ENCODE assay signal across 9 mouse cellular contexts in the genomic region with DNA sequence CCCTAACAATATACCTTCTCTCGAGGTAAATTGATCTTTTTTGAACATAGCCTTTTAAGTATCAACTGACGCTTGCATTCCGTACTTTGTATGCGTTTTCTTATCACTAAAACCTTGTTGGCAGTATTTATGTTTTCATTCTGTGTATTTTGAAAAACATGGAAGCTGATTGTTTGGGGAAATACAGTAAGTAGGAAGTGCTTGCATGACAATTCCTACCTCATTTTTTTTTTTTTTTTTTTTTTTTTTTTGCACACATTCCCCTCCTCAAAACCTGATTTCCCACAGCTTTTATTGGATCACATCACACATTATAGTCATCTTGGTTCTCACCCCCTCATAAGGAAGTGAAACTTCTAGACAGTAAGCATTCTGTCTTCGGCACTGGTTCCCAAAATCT. TPM values are rescaled to one million over a fixed set of nuclear protein-coding genes. Genes with fewer than 3 reads are reported as not detected.
DNase-seq lines count a peak whose midpoint lies in the region; ATAC-seq and TF ChIP-seq lines count a peak whose summit lies in the region.
"Had no signal": no experiment of that assay in that cellular context is flagged by ENCODE, and none has a peak within 500 bp of the region (broad histone marks: within the 10 kb centered on the region; RNA-seq: fewer than 3 reads in every experiment).

No protein-coding gene starts in this region.

- no peak for DNase-seq in heart, postnatal 25 days (ENCODE audit: low spot score)
- DNase-seq in MEL (ENCODE audit: low read depth, low spot score), result no peak
- DNase-seq in hindbrain, postnatal 0 days (ENCODE audit: low spot score), result no peak
- DNase-seq in urinary bladder, postnatal 25 days (ENCODE audit: low spot score), result no peak
- DNase-seq in left cerebral cortex, postnatal 14 days (ENCODE audit: low spot score in 2 of 2), result no peak
- DNase-seq: kidney, adult 8-10 months had no signal

- peak overlapping the region in 1 of 2 experiments; percentile 95; a peak in 2 of 4 replicates for H3K4me3 ChIP-seq in heart, embryonic 14.5 days (ENCODE audit: control insufficient read depth in 1 of 2, insufficient read depth in 1 of 2, low read depth in 1 of 2, low read length in 2 of 2)
- peak overlapping the region; percentile 68 to 93; a peak in 3 of 4 replicates for H3K4me3 ChIP-seq in MEL (ENCODE audit: control insufficient read depth in 1 of 2, insufficient read depth in 1 of 2, low read depth in 2 of 2, low read length in 2 of 2)
- peak overlapping the region; percentile 88 for H3K4me3 ChIP-seq in hindbrain, postnatal 0 days (ENCODE audit: low read length)
- peak overlapping the region; percentile 95 for H3K4me3 ChIP-seq in midbrain, embryonic 13.5 days (replicated peaks)

- whole genome bisulfite sequencing in heart, embryonic 14.5 days, result 85% methylated on average over 5 of the region's 5 CpGs
- WGBS in hindbrain, postnatal 0 days, result 92% methylated on average over 5 of the region's 5 CpGs
- 90% methylated on average over 5 of the region's 5 CpGs for WGBS in midbrain, embryonic 13.5 days

- H3K27ac ChIP-seq in heart, embryonic 14.5 days (replicated peaks in 1 of 2; ENCODE audit: control insufficient read depth in 1 of 2, insufficient read depth in 1 of 2, low read depth in 2 of 2, low read length in 2 of 2), result no peak overlapping the region
- H3K27ac ChIP-seq in MEL (ENCODE audit: control insufficient read depth, low read depth, low read length), result no peak overlapping the region
- H3K27ac ChIP-seq in hindbrain, postnatal 0 days, result no peak overlapping the region
- H3K27ac ChIP-seq in midbrain, embryonic 13.5 days, result no peak overlapping the region

- no peak for TF ChIP-seq POLR2A in MEL (IDR thresholded peaks at IDR 0.05; ENCODE audit: control insufficient read depth in 1 of 2, insufficient read depth in 1 of 2, low read depth in 1 of 2, low read length in 2 of 2, poor library complexity in 1 of 2)

- TF ChIP-seq CTCF in MEL (IDR thresholded peaks at IDR 0.05 in 2 of 3, conservative IDR thresholded peaks at IDR 0.05 in 1 of 3; ENCODE audit: control insufficient read depth in 1 of 3, insufficient read depth in 1 of 3, low read depth in 2 of 3, low read length in 3 of 3, poor library complexity in 1 of 3, severe bottlenecking in 1 of 3), result no peak
- TF ChIP-seq CTCF in hindbrain, postnatal 0 days (IDR thresholded peaks at IDR 0.05; ENCODE audit: low read depth), result no peak

- H3K27me3 ChIP-seq in heart, embryonic 14.5 days (ENCODE audit: control insufficient read depth, insufficient read depth, low read length), result no peaks in the 10 kb centered on the region
- H3K27me3 ChIP-seq in MEL (ENCODE audit: control insufficient read depth in 1 of 2, insufficient read depth in 2 of 2, low read length in 2 of 2), result no peaks in the 10 kb centered on the region; a peak in 2 of 4 replicates
- H3K27me3 ChIP-seq in hindbrain, postnatal 0 days (ENCODE audit: insufficient read depth, low read length), result no peaks in the 10 kb centered on the region
- no peaks in the 10 kb centered on the region for H3K27me3 ChIP-seq in midbrain, embryonic 13.5 days

- no peak for TF ChIP-seq RAD21 in MEL (IDR thresholded peaks at IDR 0.05; ENCODE audit: low read depth, low read length)

- H3K36me3 ChIP-seq in heart, embryonic 14.5 days (ENCODE audit: control insufficient read depth, insufficient read depth, low read length), result peaks cover 35% of the 10 kb centered on the region
- H3K36me3 ChIP-seq in MEL (ENCODE audit: control insufficient read depth in 1 of 2, insufficient read depth in 2 of 2, low read length in 2 of 2), result peaks cover 14 to 36% of the 10 kb centered on the region in 2 experiments; a peak in 3 of 4 replicates
- peaks cover 6% of the 10 kb centered on the region; the same call in 1 of the 2 replicates for H3K36me3 ChIP-seq in hindbrain, postnatal 0 days (ENCODE audit: insufficient read depth, low read length)
- peaks cover 15% of the 10 kb centered on the region for H3K36me3 ChIP-seq in midbrain, embryonic 13.5 days

- intact Hi-C loops in heart, postnatal 25 days (cut with DNase I), result loop anchor here (2.0 to 10.0 kb wide), 4 partner anchors 29 to 457 kb away; a partner anchor contains a TSS
- intact Hi-C loops in left cerebral cortex, postnatal 14 days (cut with DNase I), result no loop called here

- H3K9ac ChIP-seq in heart, embryonic 14.5 days (ENCODE audit: low read length), result peak overlapping the region; percentile 88; the same call in 1 of the 2 replicates
- peak overlapping the region; percentile 77 for H3K9ac ChIP-seq in MEL (ENCODE audit: control insufficient read depth, low read depth, low read length, poor library complexity, severe bottlenecking)
- peak overlapping the region; percentile 80 for H3K9ac ChIP-seq in hindbrain, postnatal 0 days (replicated peaks; ENCODE audit: low read length)
- H3K9ac ChIP-seq in midbrain, embryonic 13.5 days (replicated peaks), result no peak overlapping the region

- peak overlapping the region; percentile 96 for H3K4me2 ChIP-seq in heart, embryonic 14.5 days (ENCODE audit: low read length)
- H3K4me2 ChIP-seq in hindbrain, postnatal 0 days (ENCODE audit: low read depth, low read length), result peak overlapping the region; percentile 98
- peak overlapping the region; percentile 98 for H3K4me2 ChIP-seq in midbrain, embryonic 13.5 days (replicated peaks)

- TF ChIP-seq EP300 in MEL (IDR thresholded peaks at IDR 0.05; ENCODE audit: low read depth in 1 of 2, low read length in 2 of 2), result no peak

- no peak for ATAC-seq in heart, embryonic 14.5 days (ENCODE audit: insufficient number of reproducible peaks, insufficient read depth, low FRiP score, low read depth)
- no peak for ATAC-seq in hindbrain, postnatal 0 days
- ATAC-seq in midbrain, embryonic 13.5 days, result no peak
- ATAC-seq in CD4-positive, CD25-positive, alpha-beta regulatory T cell, adult 4 months, result no peak

- peaks cover 2 to 17% of the 10 kb centered on the region in 2 experiments; a peak in 2 of 4 replicates for H3K4me1 ChIP-seq in heart, embryonic 14.5 days (ENCODE audit: control insufficient read depth in 2 of 2, insufficient read depth in 2 of 2, low read length in 2 of 2)
- peaks cover 5 to 10% of the 10 kb centered on the region in 2 experiments; a peak in 3 of 4 replicates for H3K4me1 ChIP-seq in MEL (ENCODE audit: control insufficient read depth in 1 of 2, insufficient read depth in 2 of 2, low read length in 2 of 2)
- peaks cover 3% of the 10 kb centered on the region; the same call in 1 of the 2 replicates for H3K4me1 ChIP-seq in hindbrain, postnatal 0 days (ENCODE audit: insufficient read depth, low read length)
- H3K4me1 ChIP-seq in midbrain, embryonic 13.5 days (replicated peaks), result peaks cover 23% of the 10 kb centered on the region

- H3K79me2 ChIP-seq in MEL (ENCODE audit: control insufficient read depth, insufficient read depth, low read length, poor library complexity), result peaks cover 9% of the 10 kb centered on the region

- H3K9me3 ChIP-seq in heart, embryonic 14.5 days (ENCODE audit: control insufficient read depth, low read length), result no peaks in the 10 kb centered on the region
- H3K9me3 ChIP-seq in MEL (replicated peaks; ENCODE audit: insufficient read depth, low read length), result no peaks in the 10 kb centered on the region
- no peaks in the 10 kb centered on the region for H3K9me3 ChIP-seq in hindbrain, postnatal 0 days (ENCODE audit: low read length)
- no peaks in the 10 kb centered on the region for H3K9me3 ChIP-seq in midbrain, embryonic 13.5 days

TF ChIP-seq in MEL, 35 proteins besides CTCF, POLR2A, EP300 and RAD21:
- TF ChIP-seq ELF1 (IDR thresholded peaks at IDR 0.05; ENCODE audit: low read depth, low read length) (no peak), TAL1 (IDR thresholded peaks at IDR 0.05; ENCODE audit: low read length) (no peak), ZNF384 (IDR thresholded peaks at IDR 0.05; ENCODE audit: low read depth, low read length) (peak; percentile 51; the same call in 1 of the 2 replicates)

RNA-seq across cellular contexts. Expression of a gene that starts 1.1 kb away (rescaled TPM):
- polyA plus RNA-seq in heart, embryonic 14.5 days (2014; fragmentation: Nextera tagmentation; extraction: Ambion mirVana), result 2.6 and 3.2 TPM in 2 replicates
- 1 to 10 TPM; 1.0 to 1.1 TPM for total RNA-seq in heart, postnatal 25 days (2021)
- 0.75 and 1.1 TPM in 2 replicates for total RNA-seq in MEL (2012; rRNA removed)
- 1 to 10 TPM in 1 of 2 experiments, not detected in 1; 1.4 TPM for polyA plus RNA-seq in MEL (2012; ENCODE audit: insufficient read depth in 1 of 2, insufficient read length in 2 of 2, low read depth in 1 of 2, low replicate concordance in 2 of 2, missing spikeins in 1 of 2)
- total RNA-seq in hindbrain, postnatal 0 days (2014; rRNA removed), result 22.8 and 24.8 TPM in 2 replicates
- 20.6 and 20.8 TPM in 2 replicates for polyA plus RNA-seq in hindbrain, postnatal 0 days (2015; fragmentation: Nextera tagmentation; extraction: Ambion mirVana)
- polyA plus RNA-seq in midbrain, embryonic 13.5 days (2015; fragmentation: Nextera tagmentation; extraction: Ambion mirVana), result 17.9 and 20.3 TPM in 2 replicates
- polyA plus RNA-seq in CD4-positive, CD25-positive, alpha-beta regulatory T cell, adult 4 months (2017; shearing (Covaris generic)), result under 1 TPM in 1 of 2 experiments, not detected in 1; 0.16 TPM
- 10 to 100 TPM; 20.0 to 21.9 TPM for total RNA-seq in left cerebral cortex, postnatal 14 days (2021)

RNA-seq across cellular contexts. Expression of a gene that starts 31.7 kb away (rescaled TPM):
- polyA plus RNA-seq in heart, embryonic 14.5 days (2014; fragmentation: Nextera tagmentation; extraction: Ambion mirVana), result 12.8 and 14.0 TPM in 2 replicates
- 10 to 100 TPM; 23.0 to 28.2 TPM for total RNA-seq in heart, postnatal 25 days (2021)
- 24.7 and 25.6 TPM in 2 replicates for total RNA-seq in MEL (2012; rRNA removed)
- 10 to 100 TPM; 34.0 to 60.3 TPM for polyA plus RNA-seq in MEL (2012; ENCODE audit: insufficient read depth in 1 of 2, insufficient read length in 2 of 2, low read depth in 1 of 2, low replicate concordance in 2 of 2, missing spikeins in 1 of 2)
- total RNA-seq in hindbrain, postnatal 0 days (2014; rRNA removed), result 31.3 and 35.2 TPM in 2 replicates
- polyA plus RNA-seq in hindbrain, postnatal 0 days (2015; fragmentation: Nextera tagmentation; extraction: Ambion mirVana), result 14.4 and 15.2 TPM in 2 replicates
- polyA plus RNA-seq in midbrain, embryonic 13.5 days (2015; fragmentation: Nextera tagmentation; extraction: Ambion mirVana), result 24.6 and 25.3 TPM in 2 replicates
- 10 to 100 TPM; 37.9 to 42.7 TPM for polyA plus RNA-seq in CD4-positive, CD25-positive, alpha-beta regulatory T cell, adult 4 months (2017; shearing (Covaris generic))
- 10 to 100 TPM; 37.2 to 43.8 TPM for total RNA-seq in left cerebral cortex, postnatal 14 days (2021)
